Mouse (Mus musculus): ENCODE data around the gene a.

GRCm38 (mm10) chr2:154782856-154783650 is 8.1 kb upstream of the a start:
- no peak for TF ChIP-seq CTCF (IDR thresholded peaks at IDR 0.05; ENCODE audit: control insufficient read depth, insufficient read depth, insufficient replicate concordance, low read depth, low read length)
- no peak for TF ChIP-seq POLR2A (IDR thresholded peaks at IDR 0.05; ENCODE audit: control insufficient read depth, low read depth, low read length)
